In genomic region chr11:54973481-54974212, GRCm38 (mm10) we compare ENCODE assay signal across 8 mouse cellular contexts. TPM values are rescaled to one million over a fixed set of nuclear protein-coding genes. Genes with fewer than 3 reads are reported as not detected.
A peak's percentile ranks its signal among the peaks of the same experiment; 100 is the strongest.
DNase-seq lines count a peak whose midpoint lies in the region; ATAC-seq lines count a peak whose summit lies in the region.

No protein-coding gene starts in this region.

- no peak overlapping the region for H3K4me3 ChIP-seq in embryonic facial prominence, embryonic 10.5 days
- no peak overlapping the region for H3K4me3 ChIP-seq in limb, embryonic 13.5 days
- H3K4me3 ChIP-seq in midbrain, embryonic 13.5 days (replicated peaks) = no peak overlapping the region

- 65% methylated on average over 8 of the region's 8 CpGs for WGBS in embryonic facial prominence, embryonic 10.5 days
- WGBS in limb, embryonic 13.5 days = 65% methylated on average over 8 of the region's 8 CpGs
- 56% methylated on average over 8 of the region's 8 CpGs for WGBS in midbrain, embryonic 13.5 days

- H3K9me3 ChIP-seq in embryonic facial prominence, embryonic 10.5 days = no peaks in the 10 kb centered on the region
- no peaks in the 10 kb centered on the region for H3K9me3 ChIP-seq in limb, embryonic 13.5 days
- H3K9me3 ChIP-seq in midbrain, embryonic 13.5 days = peaks cover 4% of the 10 kb centered on the region; the same call in 1 of the 2 replicates

- 0 out of 2 replicates have a peak overlapping the region, but pooled peaks have one; percentile 1 for H3K9ac ChIP-seq in limb, embryonic 13.5 days
- H3K9ac ChIP-seq in midbrain, embryonic 13.5 days (replicated peaks) = no peak overlapping the region

- intact Hi-C loops in heart, postnatal 25 days (cut with DNase I) = no loop called here

- no peak overlapping the region for H3K4me2 ChIP-seq in limb, embryonic 13.5 days (replicated peaks)
- no peak overlapping the region for H3K4me2 ChIP-seq in midbrain, embryonic 13.5 days (replicated peaks)

- ATAC-seq in limb, embryonic 13.5 days (ENCODE audit: low FRiP score, low read depth) = peak; percentile 71; the same call in 1 of the 2 replicates
- ATAC-seq in midbrain, embryonic 13.5 days = peak; percentile 50; the same call in 1 of the 2 replicates

- H3K27ac ChIP-seq in embryonic facial prominence, embryonic 10.5 days (replicated peaks) = peak overlapping the region; percentile 30; the same call in 1 of the 2 replicates
- no peak overlapping the region for H3K27ac ChIP-seq in limb, embryonic 13.5 days
- peak overlapping the region; percentile 35; the same call in 1 of the 2 replicates for H3K27ac ChIP-seq in midbrain, embryonic 13.5 days

- H3K4me1 ChIP-seq in embryonic facial prominence, embryonic 10.5 days = peaks cover 21% of the 10 kb centered on the region
- peaks cover 11% of the 10 kb centered on the region for H3K4me1 ChIP-seq in limb, embryonic 13.5 days
- peaks cover 10% of the 10 kb centered on the region for H3K4me1 ChIP-seq in midbrain, embryonic 13.5 days (replicated peaks)

- no peaks in the 10 kb centered on the region for H3K27me3 ChIP-seq in embryonic facial prominence, embryonic 10.5 days (replicated peaks; ENCODE audit: low read depth, poor library complexity, severe bottlenecking)
- H3K27me3 ChIP-seq in limb, embryonic 13.5 days = no peaks in the 10 kb centered on the region
- no peaks in the 10 kb centered on the region for H3K27me3 ChIP-seq in midbrain, embryonic 13.5 days

- peak; percentile 73 for DNase-seq in testis, postnatal 10 days (ENCODE audit: low spot score)
- DNase-seq in testis, postnatal 14 days (ENCODE audit: low spot score) = no peak
- DNase-seq in embryonic facial prominence, embryonic 10.5 days (ENCODE audit: low spot score) = peak; percentile 43
- peak; percentile 42 for DNase-seq in heart, postnatal 25 days (ENCODE audit: low spot score)
- peak; percentile 87 for DNase-seq in thymus, postnatal 0 days (ENCODE audit: low spot score)
- no peak for DNase-seq in cerebellum, adult 11 months

- 0 out of 2 replicates have a peak, but pooled peaks cover 3% of the 10 kb centered on the region for H3K36me3 ChIP-seq in embryonic facial prominence, embryonic 10.5 days (replicated peaks)
- peaks cover 11% of the 10 kb centered on the region for H3K36me3 ChIP-seq in limb, embryonic 13.5 days
- H3K36me3 ChIP-seq in midbrain, embryonic 13.5 days = no peaks in the 10 kb centered on the region

RNA-seq across cellular contexts. Expression of gene Tnip1, which starts 10.9 kb away (rescaled TPM):
- 11.7 and 11.9 TPM in 2 replicates for polyA plus RNA-seq in embryonic facial prominence, embryonic 10.5 days (2016; fragmentation: Nextera tagmentation; extraction: Ambion mirVana)
- 10 to 100 TPM; 27.1 to 29.8 TPM for total RNA-seq in heart, postnatal 25 days (2021)
- polyA plus RNA-seq in limb, embryonic 13.5 days (2015; fragmentation: Nextera tagmentation; extraction: Ambion mirVana) = 22.4 and 23.3 TPM in 2 replicates
- polyA plus RNA-seq in midbrain, embryonic 13.5 days (2015; fragmentation: Nextera tagmentation; extraction: Ambion mirVana) = 13.4 and 14.4 TPM in 2 replicates
- polyA plus RNA-seq in thymus, postnatal 0 days (2015; fragmentation: Nextera tagmentation; extraction: Ambion mirVana) = 40.6 and 40.8 TPM in 2 replicates

RNA-seq across cellular contexts. Expression of gene Anxa6, which starts 59.6 kb away (rescaled TPM):
- 56.5 and 66.7 TPM in 2 replicates for polyA plus RNA-seq in embryonic facial prominence, embryonic 10.5 days (2016; fragmentation: Nextera tagmentation; extraction: Ambion mirVana)
- 100 to 1,000 TPM; 240 to 246 TPM for total RNA-seq in heart, postnatal 25 days (2021)
- 328 and 335 TPM in 2 replicates for polyA plus RNA-seq in limb, embryonic 13.5 days (2015; fragmentation: Nextera tagmentation; extraction: Ambion mirVana)
- polyA plus RNA-seq in midbrain, embryonic 13.5 days (2015; fragmentation: Nextera tagmentation; extraction: Ambion mirVana) = 30.7 and 36.5 TPM in 2 replicates
- 131 TPM in 2 replicates for polyA plus RNA-seq in thymus, postnatal 0 days (2015; fragmentation: Nextera tagmentation; extraction: Ambion mirVana)

Comparison
In these comparisons a context has a peak if more than half of its experiments do, and no peak if none do; other contexts are left out.
1. DNase-seq: peak in testis, postnatal 10 days (single experiment), embryonic facial prominence, embryonic 10.5 days (single experiment), heart, postnatal 25 days (single experiment) and thymus, postnatal 0 days (single experiment); none in testis, postnatal 14 days (single experiment) and cerebellum, adult 11 months (single experiment).